Mouse (Mus musculus) kidney, adult 2 months (tissue): ENCODE measurements at regions not wholly inside any gene's neighbourhood (a gene's known extent, or its start where the extent isn't known, plus 50 kb on each side); places are given as distances from the start of the nearest gene placed in this dataset.

Experiments used
- DNase-seq: peaks from one replicate; pipeline ENCODE4 v3.0.0; 2021
- H3K27ac ChIP-seq: fragments of 200-500 bp; 2 replicates; pipeline ENCODE4 v1.5.1; 2012; ENCODE audit warnings: low read depth, low read length, control low read depth, inconsistent platforms; ENCODE audit not compliant: insufficient read depth
- H3K27me3 ChIP-seq: fragments of 200-500 bp; replicated peaks from 2 replicates; pipeline ENCODE4 v1.6.1; 2012; ENCODE audit warnings: mild to moderate bottlenecking, moderate library complexity, low read length, inconsistent platforms; ENCODE audit not compliant: control insufficient read depth, insufficient read depth
- H3K36me3 ChIP-seq: fragments of 200-500 bp; 2 replicates; pipeline ENCODE4 v1.6.1; 2012; ENCODE audit warnings: mild to moderate bottlenecking, moderate library complexity, low read length, inconsistent platforms; ENCODE audit not compliant: control insufficient read depth, insufficient read depth
- H3K4me1 ChIP-seq: fragments of 200-500 bp; 2 replicates; pipeline ENCODE4 v1.6.1; 2011; ENCODE audit warnings: low read length; ENCODE audit not compliant: control insufficient read depth, insufficient read depth
- H3K4me3 ChIP-seq: fragments of 200-500 bp; 2 replicates; pipeline ENCODE4 v1.5.1; 2011; ENCODE audit warnings: mild to moderate bottlenecking, low read depth, low read length, control low read depth; ENCODE audit not compliant: insufficient read depth
- CTCF ChIP-seq: fragments of 200-500 bp; conservative IDR thresholded peaks from 2 replicates; pipeline ENCODE4 v1.5.1; 2011; ENCODE audit warnings: low read depth, mild to moderate bottlenecking, control low read depth, low read length, moderate library complexity, mixed read lengths; ENCODE audit not compliant: insufficient read depth, insufficient read length
- POLR2A ChIP-seq: fragments of 200-500 bp; IDR thresholded peaks from one replicate; pipeline ENCODE4 v1.6.1; 2011; ENCODE audit warnings: low read depth, low read length, control low read depth
- WGBS: fragments of 180-500 bp; shearing (Covaris S2); methylation state at CpG from one replicate; pipeline ENCODE4 v1.1.7; 2018; 5-methylcytosine and 5-hydroxymethylcytosine counted together

DNA sequence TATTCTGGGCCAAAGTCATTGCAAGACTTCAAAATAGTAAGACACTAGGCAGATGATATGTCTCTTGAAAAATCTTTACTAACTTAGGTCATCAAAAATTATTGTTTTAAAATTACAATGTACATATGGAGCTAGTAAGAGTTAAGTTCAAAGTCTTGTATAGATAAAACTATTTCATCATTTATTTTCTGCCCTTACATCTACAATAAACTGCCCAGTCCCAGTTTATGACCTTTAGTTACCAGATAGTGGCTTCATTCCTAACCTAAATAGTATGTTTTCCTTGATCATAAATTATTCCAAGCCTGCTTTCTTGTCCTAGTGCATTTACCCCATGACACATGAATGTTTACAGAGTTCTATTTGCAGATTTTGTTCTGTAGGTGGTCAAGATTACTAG, 72.9 kb downstream of the Manea start:
- H3K27me3 ChIP-seq, result no peaks in the 10 kb centered on the region
- H3K4me1 ChIP-seq, result no peaks in the 10 kb centered on the region
- TF ChIP-seq POLR2A (no peak), CTCF (no peak)
- H3K4me3 ChIP-seq, result no peak overlapping the region
- no peaks in the 10 kb centered on the region for H3K36me3 ChIP-seq
- no peak for DNase-seq
- H3K27ac ChIP-seq, result no peak overlapping the region

DNA sequence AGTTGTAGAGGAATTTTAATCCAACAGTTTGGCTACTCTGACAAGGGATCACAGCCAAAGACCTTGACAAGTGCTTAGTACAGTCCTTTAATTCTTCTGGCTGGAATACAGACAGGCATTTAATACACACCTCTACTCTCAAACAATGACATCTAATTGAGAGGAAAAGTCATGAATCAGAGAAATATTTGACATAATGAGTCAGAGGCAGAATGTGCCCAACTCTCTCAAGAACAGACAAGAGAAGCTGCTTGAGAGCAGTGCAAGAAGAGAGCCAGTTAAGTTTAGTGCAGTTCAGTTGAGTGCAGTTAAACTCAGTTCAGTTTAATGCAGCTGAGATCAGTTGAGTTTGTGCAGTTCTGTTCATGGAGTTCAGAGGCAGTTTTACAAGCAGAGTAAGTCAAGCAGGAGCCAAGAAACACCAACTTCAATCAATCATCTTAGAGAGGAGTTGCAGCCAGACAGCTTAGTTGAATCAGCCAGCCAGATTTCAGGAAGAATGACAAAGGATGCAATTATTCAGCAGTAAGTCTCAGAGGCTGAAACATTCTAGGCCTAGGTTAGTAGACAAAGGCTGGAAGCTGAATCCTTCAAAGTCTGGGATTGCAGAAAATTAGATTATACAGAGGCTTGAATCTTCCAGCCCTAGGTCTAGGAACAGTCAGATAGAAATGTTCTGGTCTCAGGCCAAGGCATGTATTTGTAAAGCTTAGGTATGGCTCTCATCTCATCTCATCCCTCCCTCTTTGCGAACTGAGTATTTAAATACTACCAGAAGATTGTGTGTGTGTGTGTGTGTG, 87.3 kb downstream of the Manea start:
- DNase-seq, result no peak
- TF ChIP-seq CTCF (no peak), POLR2A (no peak)
- H3K4me3 ChIP-seq, result no peak overlapping the region
- WGBS, result 73% methylated on average over 1 of the region's 1 CpGs
- H3K27ac ChIP-seq, result no peak overlapping the region
- no peaks in the 10 kb centered on the region for H3K27me3 ChIP-seq
- no peaks in the 10 kb centered on the region for H3K4me1 ChIP-seq
- no peaks in the 10 kb centered on the region for H3K36me3 ChIP-seq

DNA sequence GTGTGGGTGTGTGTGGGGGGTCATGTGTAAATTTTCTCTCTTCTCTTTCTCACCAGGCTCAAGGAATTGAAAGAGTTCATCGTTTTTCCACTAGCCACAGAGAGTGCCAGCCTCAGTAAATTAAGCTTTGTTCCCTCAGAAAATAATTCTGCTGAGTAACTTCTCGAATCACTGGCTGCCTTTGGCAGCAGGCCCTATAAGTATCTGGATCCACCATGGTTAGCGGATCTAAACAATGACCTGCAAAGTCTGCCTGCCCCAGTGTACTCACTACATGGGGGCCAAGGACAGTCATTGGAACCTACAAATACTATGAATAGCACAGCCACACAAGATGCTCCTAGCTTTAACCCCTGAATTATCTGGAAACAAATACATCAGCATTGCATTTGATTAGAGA, 90.8 kb downstream of the Manea start:
- no peak overlapping the region for H3K27ac ChIP-seq
- H3K27me3 ChIP-seq, result no peaks in the 10 kb centered on the region
- WGBS, result 41% methylated on average over 3 of the region's 3 CpGs
- DNase-seq, result no peak
- H3K4me3 ChIP-seq, result no peak overlapping the region
- no peaks in the 10 kb centered on the region for H3K4me1 ChIP-seq
- H3K36me3 ChIP-seq, result no peaks in the 10 kb centered on the region
- TF ChIP-seq CTCF, result no peak
- TF ChIP-seq POLR2A, result no peak

DNA sequence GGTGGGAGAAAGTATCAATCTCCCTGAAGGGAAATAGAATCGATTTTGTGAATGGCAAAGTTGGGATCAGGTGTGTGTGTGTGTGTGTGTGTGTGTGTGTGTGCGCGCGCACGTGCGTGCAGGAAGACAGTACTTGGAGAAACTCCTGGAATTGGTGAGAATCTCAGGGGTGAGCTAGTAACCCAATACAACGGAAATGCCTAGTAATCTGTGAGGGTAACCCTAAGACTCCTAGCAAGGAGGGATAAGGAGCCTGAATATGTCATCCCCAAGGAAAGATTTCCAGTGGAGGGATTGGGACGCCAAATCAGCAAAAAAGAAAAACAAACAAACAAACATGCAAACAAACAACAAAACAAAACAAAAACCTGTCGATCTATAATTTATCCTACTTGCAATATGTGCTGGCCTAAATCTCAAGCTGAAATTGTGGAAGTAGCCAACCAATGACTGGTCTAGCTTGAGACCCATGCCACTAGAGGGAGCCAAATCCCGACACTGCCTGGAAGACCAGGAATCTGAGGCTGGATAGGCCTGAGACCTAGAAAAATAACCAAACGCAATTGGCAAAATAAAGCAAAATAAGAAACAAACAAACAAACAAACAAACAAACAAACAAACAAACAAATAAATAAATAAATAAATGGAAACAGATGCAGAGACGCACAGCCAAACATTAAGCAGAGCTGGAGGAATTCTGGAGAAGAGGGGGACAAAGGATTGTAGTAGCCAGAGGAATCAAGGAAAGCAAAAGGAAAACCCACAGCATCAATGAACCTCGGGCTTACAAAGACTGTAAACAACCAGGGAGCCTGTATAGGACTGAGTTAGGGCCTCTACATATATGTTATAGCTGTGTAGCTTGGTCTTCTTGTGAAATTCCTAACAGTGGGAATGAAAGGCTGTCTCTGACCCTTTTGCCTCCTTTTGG, 98.5 kb downstream of the Manea start:
- no peak for TF ChIP-seq POLR2A
- peak; percentile 92 for TF ChIP-seq CTCF
- 66% methylated on average over 13 of the region's 13 CpGs for WGBS
- Histone ChIP-seq H3K27me3 (no peaks in the 10 kb centered on the region), H3K4me1 (no peaks in the 10 kb centered on the region), H3K4me3 (no peak overlapping the region), H3K36me3 (no peaks in the 10 kb centered on the region), H3K27ac (no peak overlapping the region)
- peak; percentile 71 for DNase-seq

DNA sequence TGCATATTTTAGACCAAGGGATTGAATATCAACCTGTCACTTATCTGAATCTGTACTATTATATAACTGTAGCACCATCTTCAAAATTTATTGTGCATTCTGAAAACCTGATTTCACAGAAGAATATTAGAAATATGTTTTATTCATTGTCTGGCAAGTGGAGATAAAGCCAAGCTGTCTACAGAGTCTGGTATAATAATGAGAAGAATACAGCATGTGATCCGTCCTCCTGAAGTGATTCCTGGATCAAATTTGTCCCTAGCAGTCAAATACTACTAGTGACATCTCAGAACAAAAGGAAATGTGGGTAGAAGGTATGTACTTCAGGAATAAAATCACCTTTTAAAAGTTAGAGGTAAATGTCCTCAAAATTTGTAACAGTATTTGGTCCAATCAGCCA, 123.4 kb downstream of the Manea start:
- TF ChIP-seq CTCF (no peak), POLR2A (no peak)
- WGBS, result 83% methylated on average over 1 of the region's 1 CpGs
- Histone ChIP-seq H3K4me1 (no peaks in the 10 kb centered on the region), H3K4me3 (no peak overlapping the region), H3K36me3 (no peaks in the 10 kb centered on the region), H3K27me3 (no peaks in the 10 kb centered on the region), H3K27ac (no peak overlapping the region)
- DNase-seq, result no peak
